Mouse (Mus musculus): ENCODE results near the gene 2310009B15Rik. TPM values are rescaled to one million over a fixed set of nuclear protein-coding genes. Genes with fewer than 3 reads are reported as not detected.
A peak's percentile ranks its signal among the peaks of the same experiment; 100 is the strongest.

Gene 2310009B15Rik
- polyA plus RNA-seq, 1 experiment from 2014 or later: 74.4 TPM

GRCm38 (mm10) chr1:138848026-138848425 is 8.6 kb downstream of the 2310009B15Rik start:
- peak overlapping the region; percentile 48 for H3K4me2 ChIP-seq (ENCODE audit: low read length)
- peaks cover 54% of the 10 kb centered on the region for H3K27me3 ChIP-seq (ENCODE audit: insufficient read depth, low read length)
- peaks cover 19% of the 10 kb centered on the region; the same call in 1 of the 2 replicates for H3K4me1 ChIP-seq (replicated peaks; ENCODE audit: insufficient read depth, low read length)
- no peak for TF ChIP-seq CTCF (IDR thresholded peaks at IDR 0.05; ENCODE audit: low read depth)
- WGBS: under 1% methylated on average over 16 of the region's 16 CpGs
- no peaks in the 10 kb centered on the region for H3K36me3 ChIP-seq (ENCODE audit: insufficient read depth, low read length)
- ATAC-seq (replicated peaks; ENCODE audit: low FRiP score, low read depth) (no peak), DNase-seq (ENCODE audit: low spot score) (no peak)
- no peaks in the 10 kb centered on the region for H3K9me3 ChIP-seq (replicated peaks; ENCODE audit: low read length)
- H3K27ac ChIP-seq: no peak overlapping the region
- H3K9ac ChIP-seq (ENCODE audit: low read depth, low read length): no peak overlapping the region
- peak overlapping the region; percentile 21 for H3K4me3 ChIP-seq (replicated peaks; ENCODE audit: low read depth, low read length)

DNA sequence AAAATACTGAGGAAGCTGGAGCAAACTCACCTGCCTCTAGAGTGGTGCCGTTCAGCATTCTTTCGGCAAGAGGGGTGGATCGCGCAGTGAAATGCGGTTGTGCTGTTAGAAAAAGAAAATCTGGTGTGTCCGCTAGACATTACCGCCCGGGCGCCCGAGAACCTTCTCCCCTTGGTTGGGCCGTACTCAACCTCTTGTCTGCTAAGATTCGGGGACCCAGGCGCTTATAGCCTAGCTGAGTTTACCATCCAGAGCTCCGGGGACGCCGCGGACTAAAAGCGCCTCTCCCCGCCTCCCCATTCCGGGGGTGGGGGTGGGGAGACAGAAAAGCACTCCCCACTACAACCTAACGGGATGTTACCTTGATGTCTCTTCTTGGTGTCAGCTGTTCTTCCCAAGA is 9.5 kb downstream of the 2310009B15Rik start:
- H3K9ac ChIP-seq (ENCODE audit: low read depth, low read length): no peak overlapping the region
- no peak overlapping the region for H3K4me3 ChIP-seq (replicated peaks; ENCODE audit: low read depth, low read length)
- H3K4me1 ChIP-seq (replicated peaks; ENCODE audit: insufficient read depth, low read length): peaks cover 19% of the 10 kb centered on the region; the same call in 1 of the 2 replicates
- no peaks in the 10 kb centered on the region for H3K36me3 ChIP-seq (ENCODE audit: insufficient read depth, low read length)
- H3K9me3 ChIP-seq (replicated peaks; ENCODE audit: low read length): no peaks in the 10 kb centered on the region
- peaks cover 58% of the 10 kb centered on the region for H3K27me3 ChIP-seq (ENCODE audit: insufficient read depth, low read length)
- no peak overlapping the region for H3K27ac ChIP-seq
- ATAC-seq (replicated peaks; ENCODE audit: low FRiP score, low read depth): no peak
- TF ChIP-seq CTCF (IDR thresholded peaks at IDR 0.05; ENCODE audit: low read depth): no peak
- peak overlapping the region; percentile 11; the same call in 1 of the 2 replicates for H3K4me2 ChIP-seq (ENCODE audit: low read length)
- 2% methylated on average over 21 of the region's 21 CpGs for WGBS
- DNase-seq (ENCODE audit: low spot score): no peak

DNA sequence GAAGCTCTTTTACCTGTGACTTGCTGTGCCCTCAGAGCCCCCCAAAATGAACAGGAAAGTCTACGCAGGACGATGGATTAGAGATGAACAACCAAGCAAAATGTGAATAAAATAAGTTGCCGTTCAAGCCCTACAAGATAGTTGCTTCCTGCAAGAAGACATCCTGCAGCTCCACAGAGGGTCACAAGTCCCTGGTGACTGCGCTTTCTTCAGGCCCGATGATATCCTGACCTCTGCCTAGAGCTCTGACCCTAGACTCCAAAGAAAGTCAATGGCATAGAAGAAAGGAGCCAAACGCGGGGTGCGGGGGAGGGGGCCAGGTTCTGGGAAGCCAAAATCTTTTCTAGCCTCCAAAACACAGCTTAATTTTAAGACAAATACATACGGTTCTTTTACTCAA is 10.1 kb downstream of the 2310009B15Rik start:
- no peaks in the 10 kb centered on the region for H3K9me3 ChIP-seq (replicated peaks; ENCODE audit: low read length)
- TF ChIP-seq CTCF (IDR thresholded peaks at IDR 0.05; ENCODE audit: low read depth): no peak
- H3K4me1 ChIP-seq (replicated peaks; ENCODE audit: insufficient read depth, low read length): peaks cover 24% of the 10 kb centered on the region; the same call in 1 of the 2 replicates
- DNase-seq (ENCODE audit: low spot score) (no peak), ATAC-seq (replicated peaks; ENCODE audit: low FRiP score, low read depth) (no peak)
- WGBS: 5% methylated on average over 9 of the region's 9 CpGs
- no peaks in the 10 kb centered on the region for H3K36me3 ChIP-seq (ENCODE audit: insufficient read depth, low read length)
- H3K9ac ChIP-seq (ENCODE audit: low read depth, low read length): no peak overlapping the region
- no peak overlapping the region for H3K4me2 ChIP-seq (ENCODE audit: low read length)
- no peak overlapping the region for H3K4me3 ChIP-seq (replicated peaks; ENCODE audit: low read depth, low read length)
- peaks cover 58% of the 10 kb centered on the region for H3K27me3 ChIP-seq (ENCODE audit: insufficient read depth, low read length)
- H3K27ac ChIP-seq: no peak overlapping the region

- Histone ChIP-seq H3K4me2 (ENCODE audit: low read length) (no peak overlapping the region), H3K27ac (no peak overlapping the region), H3K4me1 (replicated peaks; ENCODE audit: insufficient read depth, low read length) (peaks cover 27% of the 10 kb centered on the region; the same call in 1 of the 2 replicates), H3K27me3 (ENCODE audit: insufficient read depth, low read length) (peaks cover 58% of the 10 kb centered on the region), H3K9ac (ENCODE audit: low read depth, low read length) (no peak overlapping the region), H3K4me3 (replicated peaks; ENCODE audit: low read depth, low read length) (no peak overlapping the region), H3K9me3 (replicated peaks; ENCODE audit: low read length) (no peaks in the 10 kb centered on the region), H3K36me3 (ENCODE audit: insufficient read depth, low read length) (no peaks in the 10 kb centered on the region)
- no peak for TF ChIP-seq CTCF (IDR thresholded peaks at IDR 0.05; ENCODE audit: low read depth)
- DNase-seq (ENCODE audit: low spot score) (no peak), ATAC-seq (replicated peaks; ENCODE audit: low FRiP score, low read depth) (no peak)
- 8% methylated on average over 12 of the region's 12 CpGs for WGBS
Measured at GRCm38 (mm10) chr1:138846131-138846530, 10.5 kb downstream of the 2310009B15Rik start.

- 17% methylated on average over 3 of the region's 3 CpGs for WGBS
- Histone ChIP-seq H3K4me1 (replicated peaks; ENCODE audit: insufficient read depth, low read length) (peaks cover 27% of the 10 kb centered on the region; the same call in 1 of the 2 replicates), H3K36me3 (ENCODE audit: insufficient read depth, low read length) (no peaks in the 10 kb centered on the region), H3K4me3 (replicated peaks; ENCODE audit: low read depth, low read length) (no peak overlapping the region), H3K27ac (no peak overlapping the region), H3K27me3 (ENCODE audit: insufficient read depth, low read length) (peaks cover 58% of the 10 kb centered on the region), H3K9ac (ENCODE audit: low read depth, low read length) (no peak overlapping the region), H3K4me2 (ENCODE audit: low read length) (no peak overlapping the region), H3K9me3 (replicated peaks; ENCODE audit: low read length) (no peaks in the 10 kb centered on the region)
- DNase-seq (ENCODE audit: low spot score) (no peak), ATAC-seq (replicated peaks; ENCODE audit: low FRiP score, low read depth) (no peak)
- TF ChIP-seq CTCF (IDR thresholded peaks at IDR 0.05; ENCODE audit: low read depth): no peak
Measured at GRCm38 (mm10) chr1:138845481-138845880, 11.2 kb downstream of the 2310009B15Rik start.

DNA sequence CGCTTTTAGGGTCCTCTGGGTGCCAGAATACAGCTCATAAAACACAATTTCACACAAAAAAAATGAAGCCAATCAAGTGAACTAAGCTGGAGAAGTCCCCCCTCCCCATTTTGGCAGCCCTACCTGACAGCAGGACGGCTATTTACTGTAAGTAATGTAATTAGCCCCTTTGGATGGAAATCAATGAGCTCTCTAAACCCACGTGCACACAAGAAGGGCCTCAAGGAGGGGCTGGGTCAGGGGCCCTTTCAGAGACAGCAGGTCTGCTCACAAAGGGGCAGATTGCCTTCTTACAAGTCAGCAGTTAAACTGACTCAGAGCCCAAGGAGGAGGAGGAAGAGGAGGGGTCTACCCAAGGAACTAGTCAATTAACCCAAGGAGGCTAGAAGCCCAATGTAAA is 12.5 kb downstream of the 2310009B15Rik start:
- Histone ChIP-seq H3K9me3 (replicated peaks; ENCODE audit: low read length) (no peaks in the 10 kb centered on the region), H3K36me3 (ENCODE audit: insufficient read depth, low read length) (no peaks in the 10 kb centered on the region), H3K4me2 (ENCODE audit: low read length) (peak overlapping the region; percentile 53), H3K4me3 (replicated peaks; ENCODE audit: low read depth, low read length) (peak overlapping the region; percentile 30; the same call in 1 of the 2 replicates), H3K4me1 (replicated peaks; ENCODE audit: insufficient read depth, low read length) (peaks cover 27% of the 10 kb centered on the region; the same call in 1 of the 2 replicates), H3K27ac (no peak overlapping the region), H3K9ac (ENCODE audit: low read depth, low read length) (no peak overlapping the region), H3K27me3 (ENCODE audit: insufficient read depth, low read length) (peaks cover 62% of the 10 kb centered on the region)
- ATAC-seq (replicated peaks; ENCODE audit: low FRiP score, low read depth) (no peak), DNase-seq (ENCODE audit: low spot score) (no peak)
- TF ChIP-seq CTCF (IDR thresholded peaks at IDR 0.05; ENCODE audit: low read depth): no peak
- 9% methylated on average over 3 of the region's 3 CpGs for WGBS

Data from kidney, postnatal 0 days (tissue).